Mouse (Mus musculus) brain, embryonic 14.5 days (tissue): ENCODE measurements around the gene Carns1.

ENCODE experiments used
- CTCF ChIP-seq: fragments of 200-500 bp; IDR thresholded peaks from 2 replicates; pipeline ENCODE4 v1.5.1; 2012; ENCODE audit warnings: inconsistent platforms, mild to moderate bottlenecking, moderate library complexity, borderline replicate concordance; ENCODE audit not compliant: insufficient read depth, insufficient read length; ENCODE audit errors: extremely low read depth
- POLR2A ChIP-seq: fragments of 200-500 bp; IDR thresholded peaks from 2 replicates; pipeline ENCODE4 v1.6.1; 2012; ENCODE audit warnings: mild to moderate bottlenecking, inconsistent platforms, borderline replicate concordance; ENCODE audit not compliant: poor library complexity, insufficient read depth, insufficient read length, severe bottlenecking; ENCODE audit errors: extremely low read depth

- TF ChIP-seq CTCF = no peak
- no peak for TF ChIP-seq POLR2A
These were observed 19.2 kb downstream of the Carns1 start for GRCm38 (mm10) chr19:4156073-4156579.
